In genomic region chr8:77292649-77293048, GRCm38 (mm10) we compare ENCODE assay signal across 10 mouse cellular contexts.
DNase-seq lines count a peak whose midpoint lies in the region; ATAC-seq lines count a peak whose summit lies in the region.
"Had no signal": no experiment of that assay in that cellular context is flagged by ENCODE, and none has a peak within 500 bp of the region (broad histone marks: within the 10 kb centered on the region; RNA-seq: fewer than 3 reads in every experiment).

No protein-coding gene starts in this region.

- DNase-seq in left cerebral cortex, adult 18-20 months (ENCODE audit: low spot score in 2 of 2) = peak; percentile 38 to 52
- no peak for DNase-seq in left cerebral cortex, postnatal 4 days
- DNase-seq in R1 (ENCODE audit: low read depth, low spot score) = peak; percentile 76
- DNase-seq in adrenal gland, adult 2 months = no peak
- DNase-seq in kidney, postnatal 10 days = no peak
- DNase-seq: cerebellum, adult 9-11 months; kidney, postnatal 36 days; lung, adult 2 months had no signal

- intact Hi-C loops in left cerebral cortex, postnatal 4 days (cut with DNase I) = no loop called here

- peak; percentile 73 for ATAC-seq in CD4-positive, CD25-positive, alpha-beta regulatory T cell, adult 4 months
- ATAC-seq in inflammation-experienced regulatory T-cells, adult 6 months = peak; percentile 84

Comparison
In these comparisons a context has a peak if more than half of its experiments do, and no peak if none do; other contexts are left out.
1. DNase-seq: peak in left cerebral cortex, adult 18-20 months (2 of 2) and R1 (single experiment); none in left cerebral cortex, postnatal 4 days (single experiment), adrenal gland, adult 2 months (single experiment) and kidney, postnatal 10 days (single experiment).